Mouse (Mus musculus) B cell, adult 2 months (primary cell): ENCODE results near the gene Acot1.
"Not testable (repeated sequence)": the region's sequence is repeated elsewhere in the genome, so short reads cannot be mapped to it uniquely, and the experiment has no call there.

Experiments used
- DNase-seq, 2 experiments: peaks; one replicate each; pipeline ENCODE4 v3.0.0; 2022

Acot1 gene

GRCm38 (mm10) chr12:84022266-84022665 is 13.0 kb downstream of the Acot1 start:
- not testable (repeated sequence) for DNase-seq

- DNase-seq, result no peak
Observed at GRCm38 (mm10) chr12:84023052-84023745, 13.9 kb downstream of the Acot1 start.

GRCm38 (mm10) chr12:84025888-84026287 is 16.6 kb downstream of the Acot1 start:
- no peak for DNase-seq

- DNase-seq, result not testable (repeated sequence)
Observed at GRCm38 (mm10) chr12:84028328-84028727, 19.0 kb downstream of the Acot1 start.

- DNase-seq, result not testable (repeated sequence)
Observed at GRCm38 (mm10) chr12:84029043-84029442, 19.8 kb downstream of the Acot1 start.

GRCm38 (mm10) chr12:84030659-84031332 is 21.5 kb downstream of the Acot1 start:
- peak; percentile 83 to 84 for DNase-seq

- DNase-seq, result no peak
Observed at GRCm38 (mm10) chr12:84032854-84033253, 23.6 kb downstream of the Acot1 start.

- not testable (repeated sequence) for DNase-seq
Observed at GRCm38 (mm10) chr12:84033302-84033701, 24.0 kb downstream of the Acot1 start.

- DNase-seq, result no peak
Observed at GRCm38 (mm10) chr12:84034108-84034507, 24.8 kb downstream of the Acot1 start.

- DNase-seq, result peak; percentile 8 to 12
Observed at GRCm38 (mm10) chr12:84038241-84038640, 29.0 kb downstream of the Acot1 start, which contains the start of gene Acot4. Gene Acot4 (plus strand): TSS chr12:84038379.

GRCm38 (mm10) chr12:84038691-84039111 is 29.4 kb downstream of the Acot1 start, which contains the start of gene Gm49366:
Gene Gm49366 (plus strand): TSS chr12:84038935.
- DNase-seq, result peak in 1 of 2 experiments; percentile 11

GRCm38 (mm10) chr12:84042248-84042647 is 33.0 kb downstream of the Acot1 start:
- DNase-seq, result no peak

- no peak for DNase-seq
Observed at GRCm38 (mm10) chr12:84044045-84044444, 34.8 kb downstream of the Acot1 start.

- DNase-seq, result no peak
Observed at GRCm38 (mm10) chr12:84046906-84047305, 37.6 kb downstream of the Acot1 start.

GRCm38 (mm10) chr12:84050744-84051143 is 41.5 kb downstream of the Acot1 start:
- not testable (repeated sequence) for DNase-seq

- DNase-seq, result no peak
Observed at GRCm38 (mm10) chr12:84051937-84052474, 42.7 kb downstream of the Acot1 start, which contains the start of gene Acot3. Gene Acot3 (plus strand): TSS chr12:84052144.

- no peak for DNase-seq
Observed at GRCm38 (mm10) chr12:84052609-84053008, 43.3 kb downstream of the Acot1 start.

GRCm38 (mm10) chr12:84053173-84053572 is 43.9 kb downstream of the Acot1 start:
- no peak for DNase-seq

GRCm38 (mm10) chr12:84053679-84054391 is 44.5 kb downstream of the Acot1 start:
- DNase-seq, result no peak

- peak; percentile 24 to 38 for DNase-seq
Observed at GRCm38 (mm10) chr12:84060946-84061345, 51.7 kb downstream of the Acot1 start.

- no peak for DNase-seq
Observed at GRCm38 (mm10) chr12:84062336-84062735, 53.0 kb downstream of the Acot1 start.

GRCm38 (mm10) chr12:84063228-84063627 is 53.9 kb downstream of the Acot1 start:
- DNase-seq, result peak in 1 of 2 experiments; percentile 10

- no peak for DNase-seq
Observed at GRCm38 (mm10) chr12:84063833-84064232, 54.5 kb downstream of the Acot1 start.
